Mouse (Mus musculus): ENCODE data around the gene Clpx. TPM values are rescaled to one million over a fixed set of nuclear protein-coding genes. Genes with fewer than 3 reads are reported as not detected.

The Clpx gene
- polyA plus RNA-seq, 1 experiment from 2014 or later = 45.0 TPM

DNA sequence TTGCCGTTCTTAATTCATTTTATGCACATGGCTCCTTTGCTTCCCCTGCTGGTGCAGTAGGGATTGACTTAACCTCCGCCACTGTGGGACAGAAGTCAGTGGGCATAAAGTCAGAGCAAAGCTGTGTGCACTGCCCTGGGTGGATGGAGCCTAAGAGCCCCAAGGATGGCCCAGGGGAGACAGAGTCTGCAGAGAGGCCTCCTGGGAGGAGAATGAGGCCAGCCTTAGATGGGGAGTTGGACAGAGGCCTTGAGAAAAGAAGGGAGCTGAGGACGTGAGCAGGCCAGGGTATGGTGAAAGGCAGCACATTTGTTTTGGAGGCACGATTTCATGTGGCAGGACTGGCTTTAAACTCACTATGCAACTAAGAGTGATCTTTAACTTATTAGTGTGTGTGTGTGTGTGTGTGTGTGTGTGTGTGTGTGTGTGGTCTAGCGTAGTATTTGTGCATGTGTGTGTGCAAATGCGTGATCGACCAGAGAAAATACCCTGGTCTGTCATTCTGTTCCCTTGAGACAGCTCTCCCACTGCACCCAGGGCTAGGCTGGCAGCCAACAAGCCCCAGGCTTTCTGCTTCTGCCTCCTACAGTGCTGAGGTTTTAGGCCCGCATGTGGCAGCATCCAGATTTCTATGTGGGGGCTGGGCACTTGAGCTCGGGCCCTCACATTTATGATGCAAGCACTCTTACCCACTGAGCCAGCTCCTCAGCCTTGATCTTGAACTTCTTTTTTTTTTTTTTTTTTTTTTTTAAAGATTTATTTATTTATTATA is 81.3 kb downstream of the Clpx start:
- Histone ChIP-seq H3K36me3 (ENCODE audit: control insufficient read depth, insufficient read depth) (no peaks in the 10 kb centered on the region), H3K27ac (ENCODE audit: low read length) (no peak overlapping the region), H3K27me3 (replicated peaks; ENCODE audit: control insufficient read depth, insufficient read depth, low read length) (no peaks in the 10 kb centered on the region), H3K4me2 (ENCODE audit: low read length) (no peak overlapping the region), H3K4me3 (replicated peaks; ENCODE audit: low read length) (no peak overlapping the region), H3K4me1 (replicated peaks; ENCODE audit: control insufficient read depth, insufficient read depth, low read length) (no peaks in the 10 kb centered on the region), H3K9me3 (ENCODE audit: control insufficient read depth, low read length) (no peaks in the 10 kb centered on the region), H3K9ac (replicated peaks; ENCODE audit: low read depth, low read length) (no peak overlapping the region)
- WGBS = 68% methylated on average over 9 of the region's 9 CpGs
- ATAC-seq = no peak

Other genes with a start within 250 kb of the Clpx start
- 13.8 and 15.2 TPM in 2 replicates for gene Igdcc4, start 192.8 kb upstream of the Clpx start, polyA plus RNA-seq (2015; fragmentation: Nextera tagmentation; extraction: Ambion mirVana)
- 8.3 and 8.5 TPM in 2 replicates for gene Igdcc3, start 153.1 kb upstream of the Clpx start, polyA plus RNA-seq (2015; fragmentation: Nextera tagmentation; extraction: Ambion mirVana)
- 5.4 and 6.6 TPM in 2 replicates for gene Parp16, start 98.9 kb upstream of the Clpx start, polyA plus RNA-seq (2015; fragmentation: Nextera tagmentation; extraction: Ambion mirVana)
- 0.18 and 0.20 TPM in 2 replicates for gene Cilp, start 29.1 kb upstream of the Clpx start, polyA plus RNA-seq (2015; fragmentation: Nextera tagmentation; extraction: Ambion mirVana)
- 8.6 and 9.6 TPM in 2 replicates for gene Pdcd7, start 51.8 kb downstream of the Clpx start, polyA plus RNA-seq (2015; fragmentation: Nextera tagmentation; extraction: Ambion mirVana)
- 0.31 and 0.98 TPM in 2 replicates for gene Ubap1l, start 66.8 kb downstream of the Clpx start, polyA plus RNA-seq (2015; fragmentation: Nextera tagmentation; extraction: Ambion mirVana)
- gene Kbtbd13, start 97.4 kb downstream of the Clpx start, polyA plus RNA-seq (2015; fragmentation: Nextera tagmentation; extraction: Ambion mirVana) = 0.81 and 1.2 TPM in 2 replicates
- 6.7 and 6.8 TPM in 2 replicates for gene Rasl12, start 104.2 kb downstream of the Clpx start, polyA plus RNA-seq (2015; fragmentation: Nextera tagmentation; extraction: Ambion mirVana)
- not detected in 2 replicates for gene Slc51b, start 128.7 kb downstream of the Clpx start, polyA plus RNA-seq (2015; fragmentation: Nextera tagmentation; extraction: Ambion mirVana)
- gene Mtfmt, start 141.5 kb downstream of the Clpx start, polyA plus RNA-seq (2015; fragmentation: Nextera tagmentation; extraction: Ambion mirVana) = 22.7 and 23.5 TPM in 2 replicates
- gene Spg21, start 166.7 kb downstream of the Clpx start, polyA plus RNA-seq (2015; fragmentation: Nextera tagmentation; extraction: Ambion mirVana) = 138 and 159 TPM in 2 replicates
- 0.24 and 0.46 TPM in 2 replicates for gene Ankdd1a, start 225.9 kb downstream of the Clpx start, polyA plus RNA-seq (2015; fragmentation: Nextera tagmentation; extraction: Ambion mirVana)